Mouse (Mus musculus) stomach, postnatal 0 days (tissue): Measurements from ENCODE around the gene Paqr7.
"Not testable (repeated sequence)": the region's sequence is repeated elsewhere in the genome, so short reads cannot be mapped to it uniquely, and the experiment has no call there.

Source experiments
- CTCF ChIP-seq: IDR thresholded peaks from 2 replicates; pipeline ENCODE4 v1.5.1; 2016; ENCODE audit warnings: antibody characterized with exemption, low read depth, mild to moderate bottlenecking, moderate library complexity
- EP300 ChIP-seq: optimal IDR thresholded peaks from 2 replicates; pipeline ENCODE3; 2016; ENCODE audit warnings: antibody characterized with exemption

DNA sequence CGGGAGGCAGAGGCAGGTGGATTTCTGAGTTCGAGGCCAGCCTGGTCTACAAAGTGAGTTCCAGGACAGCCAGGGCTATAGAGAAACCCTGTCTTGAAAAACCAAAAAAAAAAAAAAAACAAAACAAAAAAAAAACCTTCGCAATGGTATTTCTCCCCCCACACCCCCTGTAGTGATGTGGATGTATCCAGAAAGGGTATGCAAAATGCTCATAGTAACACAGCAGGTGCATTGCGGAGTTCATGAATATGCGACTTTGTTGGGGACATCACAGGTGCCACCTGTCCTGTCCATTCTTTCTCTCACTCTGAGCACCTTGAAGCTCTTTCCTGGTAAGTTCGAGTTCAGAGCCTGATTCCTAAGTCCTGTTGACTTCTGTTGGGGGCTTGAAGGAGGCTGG is 2.3 kb upstream of the Paqr7 start:
- not testable (repeated sequence) for TF ChIP-seq CTCF, EP300
